Mouse (Mus musculus) ES-Bruce4 (cell line): ENCODE measurements around the gene Apold1.

Experiments
- CTCF ChIP-seq: IDR thresholded peaks from one replicate; pipeline ENCODE4 v1.8.1; 2011; ENCODE audit warnings: low read depth, low read length
- POLR2A ChIP-seq: IDR thresholded peaks from one replicate; pipeline ENCODE4 v1.8.1; 2011; ENCODE audit warnings: low read length; ENCODE audit not compliant: insufficient read depth

GRCm38 (mm10) chr6:135019564-135019963 is 38.0 kb downstream of the Apold1 start:
- TF ChIP-seq POLR2A (no peak), CTCF (no peak)
